Mouse (Mus musculus): Measurements from ENCODE around the gene Gse1. TPM values are rescaled to one million over a fixed set of nuclear protein-coding genes. Genes with fewer than 3 reads are reported as not detected.
A peak's percentile ranks its signal among the peaks of the same experiment; 100 is the strongest.

Gse1 gene
- polyA plus RNA-seq, 1 experiment from 2014 or later = 22.2 TPM

DNA sequence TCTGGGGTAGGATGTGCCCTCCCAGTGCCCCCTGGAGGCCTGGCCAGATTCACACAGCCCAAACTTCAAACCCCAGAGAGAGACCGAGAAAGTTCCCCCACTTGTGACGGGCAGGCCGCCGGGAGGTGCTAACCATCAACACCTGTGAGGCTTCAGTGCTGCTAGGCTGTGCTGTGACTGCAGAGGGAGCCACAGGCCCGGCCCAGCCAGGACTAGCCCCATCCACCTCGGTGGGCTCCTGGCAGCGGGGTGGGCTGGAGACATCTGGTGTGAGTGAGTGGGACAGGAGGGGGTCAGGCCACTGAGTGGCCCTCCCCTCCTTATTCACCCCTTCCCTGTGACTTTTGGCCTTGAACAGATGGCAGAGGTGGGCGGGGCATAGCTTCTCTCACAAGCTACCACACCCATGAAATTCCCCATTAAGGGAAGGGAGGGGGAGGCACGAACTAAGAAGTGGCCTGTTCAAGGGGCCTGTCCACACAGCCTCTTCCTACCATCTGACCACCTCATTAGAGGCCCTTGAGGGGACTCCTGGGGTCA is 179.5 kb downstream of the Gse1 start:
- Histone ChIP-seq H3K4me3 (ENCODE audit: low read depth, low read length) (no peak overlapping the region), H3K4me1 (replicated peaks; ENCODE audit: control insufficient read depth, insufficient read depth, low read length) (peaks cover 45% of the 10 kb centered on the region), H3K27ac (ENCODE audit: low read depth, low read length) (peak overlapping the region; percentile 43), H3K9me3 (ENCODE audit: control insufficient read depth, low read length) (no peaks in the 10 kb centered on the region), H3K27me3 (ENCODE audit: control insufficient read depth, insufficient read depth, low read length) (peaks cover 6% of the 10 kb centered on the region; the same call in 1 of the 2 replicates), H3K4me2 (ENCODE audit: low read depth, low read length, severe bottlenecking) (no peak overlapping the region), H3K9ac (ENCODE audit: low read length) (no peak overlapping the region), H3K36me3 (ENCODE audit: control insufficient read depth, insufficient read depth, low read length) (no peaks in the 10 kb centered on the region)
- peak; percentile 85 for DNase-seq (ENCODE audit: low spot score)
- 13% methylated on average over 9 of the region's 9 CpGs for WGBS
- peak; percentile 64 for ATAC-seq (replicated peaks; ENCODE audit: low FRiP score)

- no peaks in the 10 kb centered on the region for H3K36me3 ChIP-seq (ENCODE audit: control insufficient read depth, insufficient read depth, low read length)
- H3K9me3 ChIP-seq (ENCODE audit: control insufficient read depth, low read length) = no peaks in the 10 kb centered on the region
- H3K4me3 ChIP-seq (ENCODE audit: low read depth, low read length) = no peak overlapping the region
- H3K4me1 ChIP-seq (replicated peaks; ENCODE audit: control insufficient read depth, insufficient read depth, low read length) = peaks cover 51% of the 10 kb centered on the region
- 43% methylated on average over 14 of the region's 14 CpGs for WGBS
- H3K27me3 ChIP-seq (ENCODE audit: control insufficient read depth, insufficient read depth, low read length) = peaks cover 6% of the 10 kb centered on the region; the same call in 1 of the 2 replicates
- DNase-seq (ENCODE audit: low spot score) (no peak), ATAC-seq (replicated peaks; ENCODE audit: low FRiP score) (no peak)
- H3K4me2 ChIP-seq (ENCODE audit: low read depth, low read length, severe bottlenecking) = no peak overlapping the region
- H3K27ac ChIP-seq (ENCODE audit: low read depth, low read length) = peak overlapping the region; percentile 43
- no peak overlapping the region for H3K9ac ChIP-seq (ENCODE audit: low read length)
These were observed 180.3 kb downstream of the Gse1 start for GRCm38 (mm10) chr8:120408241-120409215.

GRCm38 (mm10) chr8:120409371-120410013 is 181.2 kb downstream of the Gse1 start:
- H3K36me3 ChIP-seq (ENCODE audit: control insufficient read depth, insufficient read depth, low read length) = no peaks in the 10 kb centered on the region
- DNase-seq (ENCODE audit: low spot score) (no peak), ATAC-seq (replicated peaks; ENCODE audit: low FRiP score) (no peak)
- H3K4me3 ChIP-seq (ENCODE audit: low read depth, low read length) = no peak overlapping the region
- H3K27ac ChIP-seq (ENCODE audit: low read depth, low read length) = peak overlapping the region; percentile 37; the same call in 1 of the 2 replicates
- 53% methylated on average over 11 of the region's 11 CpGs for WGBS
- no peak overlapping the region for H3K9ac ChIP-seq (ENCODE audit: low read length)
- peaks cover 6% of the 10 kb centered on the region; the same call in 1 of the 2 replicates for H3K27me3 ChIP-seq (ENCODE audit: control insufficient read depth, insufficient read depth, low read length)
- no peak overlapping the region for H3K4me2 ChIP-seq (ENCODE audit: low read depth, low read length, severe bottlenecking)
- H3K4me1 ChIP-seq (replicated peaks; ENCODE audit: control insufficient read depth, insufficient read depth, low read length) = peaks cover 51% of the 10 kb centered on the region
- no peaks in the 10 kb centered on the region for H3K9me3 ChIP-seq (ENCODE audit: control insufficient read depth, low read length)

- H3K36me3 ChIP-seq (ENCODE audit: control insufficient read depth, insufficient read depth, low read length) = no peaks in the 10 kb centered on the region
- peaks cover 6% of the 10 kb centered on the region; the same call in 1 of the 2 replicates for H3K27me3 ChIP-seq (ENCODE audit: control insufficient read depth, insufficient read depth, low read length)
These were observed 182.8 kb downstream of the Gse1 start for GRCm38 (mm10) chr8:120411059-120411458.

DNA sequence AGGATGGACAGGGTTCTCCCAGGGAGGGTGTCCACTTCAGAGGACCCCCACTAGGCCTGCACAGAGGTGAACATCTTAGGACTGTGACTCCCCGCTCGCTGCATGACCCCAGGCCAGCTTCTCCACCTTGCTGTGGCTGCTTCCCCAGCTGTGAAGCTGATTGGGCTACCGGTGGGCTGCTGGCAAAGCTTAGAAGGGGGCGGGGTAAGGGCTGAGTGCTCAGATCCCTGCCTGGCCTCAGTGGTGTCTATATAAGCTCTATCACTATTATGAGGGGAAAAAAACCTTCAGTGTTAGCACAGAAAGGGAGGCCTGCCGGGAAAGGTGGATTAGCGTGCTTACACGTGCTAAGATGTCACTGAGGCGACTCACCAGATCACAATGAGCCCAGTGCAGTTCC is 183.6 kb downstream of the Gse1 start:
- no peaks in the 10 kb centered on the region for H3K36me3 ChIP-seq (ENCODE audit: control insufficient read depth, insufficient read depth, low read length)
- no peak overlapping the region for H3K27ac ChIP-seq (ENCODE audit: low read depth, low read length)
- peaks cover 62% of the 10 kb centered on the region for H3K4me1 ChIP-seq (replicated peaks; ENCODE audit: control insufficient read depth, insufficient read depth, low read length)
- DNase-seq (ENCODE audit: low spot score) (no peak), ATAC-seq (replicated peaks; ENCODE audit: low FRiP score) (no peak)
- peaks cover 6% of the 10 kb centered on the region; the same call in 1 of the 2 replicates for H3K27me3 ChIP-seq (ENCODE audit: control insufficient read depth, insufficient read depth, low read length)
- no peak overlapping the region for H3K4me2 ChIP-seq (ENCODE audit: low read depth, low read length, severe bottlenecking)
- no peaks in the 10 kb centered on the region for H3K9me3 ChIP-seq (ENCODE audit: control insufficient read depth, low read length)
- WGBS = 19% methylated on average over 8 of the region's 8 CpGs
- peak overlapping the region; percentile 20; the same call in 1 of the 2 replicates for H3K9ac ChIP-seq (ENCODE audit: low read length)
- H3K4me3 ChIP-seq (ENCODE audit: low read depth, low read length) = no peak overlapping the region

More at GRCm38 (mm10) chr8:120411059-120411458, 182.8 kb downstream of the Gse1 start:
- Histone ChIP-seq H3K4me2 (ENCODE audit: low read depth, low read length, severe bottlenecking) (no peak overlapping the region), H3K4me1 (replicated peaks; ENCODE audit: control insufficient read depth, insufficient read depth, low read length) (peaks cover 56% of the 10 kb centered on the region), H3K9ac (ENCODE audit: low read length) (no peak overlapping the region; the same call in 1 of the 2 replicates), H3K4me3 (ENCODE audit: low read depth, low read length) (no peak overlapping the region), H3K9me3 (ENCODE audit: control insufficient read depth, low read length) (no peaks in the 10 kb centered on the region), H3K27ac (ENCODE audit: low read depth, low read length) (peak overlapping the region; percentile 18; the same call in 1 of the 2 replicates)
- ATAC-seq (replicated peaks; ENCODE audit: low FRiP score) (no peak), DNase-seq (ENCODE audit: low spot score) (no peak)
- WGBS = 58% methylated on average over 14 of the region's 14 CpGs

DNA sequence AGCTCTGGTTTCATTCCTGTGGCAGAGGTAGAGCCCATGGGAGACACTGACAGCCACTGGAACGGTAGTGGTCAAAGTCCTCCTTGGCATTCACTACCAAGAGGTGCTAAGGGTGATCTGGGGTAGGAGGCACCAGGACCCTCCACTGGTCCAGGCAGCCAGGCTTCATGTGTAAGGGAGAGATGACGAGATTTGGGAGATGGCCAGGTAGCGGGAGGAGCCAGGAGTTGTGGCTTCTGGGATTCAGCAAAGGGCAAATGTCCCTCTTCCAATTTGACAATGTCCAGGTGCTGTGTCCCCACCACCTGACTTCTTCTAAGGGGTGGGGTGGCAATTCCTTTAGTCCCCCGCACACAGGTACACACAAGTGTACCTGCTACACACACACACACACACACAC is 184.1 kb downstream of the Gse1 start:
- peaks cover 64% of the 10 kb centered on the region for H3K4me1 ChIP-seq (replicated peaks; ENCODE audit: control insufficient read depth, insufficient read depth, low read length)
- H3K27ac ChIP-seq (ENCODE audit: low read depth, low read length) = no peak overlapping the region
- no peak overlapping the region for H3K4me3 ChIP-seq (ENCODE audit: low read depth, low read length)
- 89% methylated on average over 4 of the region's 4 CpGs for WGBS
- H3K9me3 ChIP-seq (ENCODE audit: control insufficient read depth, low read length) = no peaks in the 10 kb centered on the region
- no peak for ATAC-seq (replicated peaks; ENCODE audit: low FRiP score)
- no peak overlapping the region for H3K4me2 ChIP-seq (ENCODE audit: low read depth, low read length, severe bottlenecking)
- no peak for DNase-seq (ENCODE audit: low spot score)
- H3K9ac ChIP-seq (ENCODE audit: low read length) = no peak overlapping the region
- H3K27me3 ChIP-seq (ENCODE audit: control insufficient read depth, insufficient read depth, low read length) = peaks cover 6% of the 10 kb centered on the region; the same call in 1 of the 2 replicates
- no peaks in the 10 kb centered on the region for H3K36me3 ChIP-seq (ENCODE audit: control insufficient read depth, insufficient read depth, low read length)

- no peak overlapping the region for H3K4me3 ChIP-seq (ENCODE audit: low read depth, low read length)
- peaks cover 6% of the 10 kb centered on the region; the same call in 1 of the 2 replicates for H3K27me3 ChIP-seq (ENCODE audit: control insufficient read depth, insufficient read depth, low read length)
- no peaks in the 10 kb centered on the region for H3K9me3 ChIP-seq (ENCODE audit: control insufficient read depth, low read length)
- WGBS = 77% methylated on average over 29 of the region's 29 CpGs
- H3K4me1 ChIP-seq (replicated peaks; ENCODE audit: control insufficient read depth, insufficient read depth, low read length) = peaks cover 66% of the 10 kb centered on the region
- ATAC-seq (replicated peaks; ENCODE audit: low FRiP score) = no peak
- no peak for DNase-seq (ENCODE audit: low spot score)
- no peak overlapping the region for H3K4me2 ChIP-seq (ENCODE audit: low read depth, low read length, severe bottlenecking)
- no peaks in the 10 kb centered on the region for H3K36me3 ChIP-seq (ENCODE audit: control insufficient read depth, insufficient read depth, low read length)
- H3K27ac ChIP-seq (ENCODE audit: low read depth, low read length) = no peak overlapping the region; the same call in 1 of the 2 replicates
- no peak overlapping the region for H3K9ac ChIP-seq (ENCODE audit: low read length)
These were observed 184.8 kb downstream of the Gse1 start for GRCm38 (mm10) chr8:120412911-120413625.

- no peak for ATAC-seq (replicated peaks; ENCODE audit: low FRiP score)
- DNase-seq (ENCODE audit: low spot score) = no peak
- H3K9ac ChIP-seq (ENCODE audit: low read length) = no peak overlapping the region
- 78% methylated on average over 6 of the region's 6 CpGs for WGBS
- H3K4me2 ChIP-seq (ENCODE audit: low read depth, low read length, severe bottlenecking) = no peak overlapping the region
- H3K27ac ChIP-seq (ENCODE audit: low read depth, low read length) = no peak overlapping the region
- no peaks in the 10 kb centered on the region for H3K36me3 ChIP-seq (ENCODE audit: control insufficient read depth, insufficient read depth, low read length)
- H3K9me3 ChIP-seq (ENCODE audit: control insufficient read depth, low read length) = no peaks in the 10 kb centered on the region
- peaks cover 63% of the 10 kb centered on the region for H3K4me1 ChIP-seq (replicated peaks; ENCODE audit: control insufficient read depth, insufficient read depth, low read length)
- H3K27me3 ChIP-seq (ENCODE audit: control insufficient read depth, insufficient read depth, low read length) = peaks cover 6% of the 10 kb centered on the region; the same call in 1 of the 2 replicates
- no peak overlapping the region for H3K4me3 ChIP-seq (ENCODE audit: low read depth, low read length)
These were observed 185.4 kb downstream of the Gse1 start for GRCm38 (mm10) chr8:120413626-120413988.
